Mouse (Mus musculus): ENCODE measurements around the gene Sh2b3. TPM values are rescaled to one million over a fixed set of nuclear protein-coding genes. Genes with fewer than 3 reads are reported as not detected.
"Not testable (repeated sequence)": the region's sequence is repeated elsewhere in the genome, so short reads cannot be mapped to it uniquely, and the experiment has no call there.

The Sh2b3 gene
- polyA plus RNA-seq, 1 experiment from 2014 or later, result 7.9 TPM

GRCm38 (mm10) chr5:121858427-121858826 is 21.0 kb upstream of the Sh2b3 start:
- Histone ChIP-seq H3K27me3 (replicated peaks; ENCODE audit: low read depth, poor library complexity, severe bottlenecking) (no peaks in the 10 kb centered on the region), H3K4me1 (peaks cover 9% of the 10 kb centered on the region), H3K36me3 (replicated peaks) (peaks cover 55% of the 10 kb centered on the region), H3K9me3 (peaks cover 10% of the 10 kb centered on the region; the same call in 1 of the 2 replicates), H3K27ac (replicated peaks) (no peak overlapping the region), H3K4me3 (no peak overlapping the region)
- WGBS, result 91% methylated on average over 12 of the region's 12 CpGs
- no peak for DNase-seq (ENCODE audit: low spot score)

- Histone ChIP-seq H3K4me3 (no peak overlapping the region), H3K27ac (replicated peaks) (no peak overlapping the region), H3K36me3 (replicated peaks) (peaks cover 72% of the 10 kb centered on the region), H3K9me3 (peaks cover 10% of the 10 kb centered on the region; the same call in 1 of the 2 replicates), H3K4me1 (peaks cover 10% of the 10 kb centered on the region), H3K27me3 (replicated peaks; ENCODE audit: low read depth, poor library complexity, severe bottlenecking) (no peaks in the 10 kb centered on the region)
- 87% methylated on average over 11 of the region's 11 CpGs for WGBS
- no peak for DNase-seq (ENCODE audit: low spot score)
These were observed 19.3 kb upstream of the Sh2b3 start for GRCm38 (mm10) chr5:121856740-121857139.

GRCm38 (mm10) chr5:121854768-121855167 is 17.3 kb upstream of the Sh2b3 start:
- WGBS, result 79% methylated on average over 10 of the region's 10 CpGs
- Histone ChIP-seq H3K4me3 (no peak overlapping the region), H3K9me3 (no peaks in the 10 kb centered on the region), H3K36me3 (replicated peaks) (peaks cover 76% of the 10 kb centered on the region), H3K27me3 (replicated peaks; ENCODE audit: low read depth, poor library complexity, severe bottlenecking) (no peaks in the 10 kb centered on the region), H3K27ac (replicated peaks) (no peak overlapping the region), H3K4me1 (peaks cover 30% of the 10 kb centered on the region)
- DNase-seq (ENCODE audit: low spot score), result no peak

- no peak overlapping the region for H3K27ac ChIP-seq (replicated peaks)
- peaks cover 76% of the 10 kb centered on the region for H3K36me3 ChIP-seq (replicated peaks)
- 86% methylated on average over 9 of the region's 9 CpGs for whole genome bisulfite sequencing
These were observed 16.1 kb upstream of the Sh2b3 start for GRCm38 (mm10) chr5:121853368-121854051.

GRCm38 (mm10) chr5:121849478-121850349 is 12.3 kb upstream of the Sh2b3 start:
- DNase-seq (ENCODE audit: low spot score), result no peak
- H3K4me1 ChIP-seq, result peaks cover 47% of the 10 kb centered on the region

More at GRCm38 (mm10) chr5:121853368-121854051, 16.1 kb upstream of the Sh2b3 start:
- Histone ChIP-seq H3K4me3 (no peak overlapping the region), H3K27me3 (replicated peaks; ENCODE audit: low read depth, poor library complexity, severe bottlenecking) (no peaks in the 10 kb centered on the region), H3K9me3 (no peaks in the 10 kb centered on the region), H3K4me1 (peaks cover 34% of the 10 kb centered on the region)
- no peak for DNase-seq (ENCODE audit: low spot score)

GRCm38 (mm10) chr5:121848743-121849142 is 11.3 kb upstream of the Sh2b3 start, which contains the start of gene Pheta1:
Gene Pheta1, plus strand, starts transcription at chr5:121848984.
- H3K36me3 ChIP-seq (replicated peaks), result peaks cover 34% of the 10 kb centered on the region
- H3K4me3 ChIP-seq, result peak within 1 kb of the TSS; percentile 85
- no peaks in the 10 kb centered on the region for H3K9me3 ChIP-seq
- H3K27me3 ChIP-seq (replicated peaks; ENCODE audit: low read depth, poor library complexity, severe bottlenecking), result peaks cover 25% of the 10 kb centered on the region
- peak; percentile 97 for DNase-seq (ENCODE audit: low spot score)
- H3K27ac ChIP-seq (replicated peaks), result peak within 1 kb of the TSS; percentile 95
- peaks cover 41% of the 10 kb centered on the region for H3K4me1 ChIP-seq
- whole genome bisulfite sequencing, result under 1% methylated on average over 42 of the region's 42 CpGs

More at GRCm38 (mm10) chr5:121849478-121850349, 12.3 kb upstream of the Sh2b3 start:
- Histone ChIP-seq H3K9me3 (no peaks in the 10 kb centered on the region), H3K4me3 (peak overlapping the region; percentile 85), H3K27ac (replicated peaks) (peak overlapping the region; percentile 95), H3K36me3 (replicated peaks) (peaks cover 44% of the 10 kb centered on the region), H3K27me3 (replicated peaks; ENCODE audit: low read depth, poor library complexity, severe bottlenecking) (peaks cover 16% of the 10 kb centered on the region)
- 44% methylated on average over 20 of the region's 20 CpGs for WGBS

- 1% methylated on average over 17 of the region's 17 CpGs for WGBS
These were observed 10.6 kb upstream of the Sh2b3 start for GRCm38 (mm10) chr5:121848035-121848519.

GRCm38 (mm10) chr5:121847269-121847668 is 9.8 kb upstream of the Sh2b3 start:
- H3K4me3 ChIP-seq; H3K9me3 ChIP-seq; H3K27ac ChIP-seq (replicated peaks); DNase-seq (ENCODE audit: low spot score): not testable (repeated sequence)
- H3K4me1 ChIP-seq, result peaks cover 50% of the 10 kb centered on the region
- H3K36me3 ChIP-seq (replicated peaks), result peaks cover 19% of the 10 kb centered on the region
- H3K27me3 ChIP-seq (replicated peaks; ENCODE audit: low read depth, poor library complexity, severe bottlenecking), result peaks cover 40% of the 10 kb centered on the region
- WGBS, result 79% methylated on average over 3 of the region's 3 CpGs

More at GRCm38 (mm10) chr5:121848035-121848519, 10.6 kb upstream of the Sh2b3 start:
- no peaks in the 10 kb centered on the region for H3K9me3 ChIP-seq
- H3K4me1 ChIP-seq, result peaks cover 42% of the 10 kb centered on the region
- H3K27ac ChIP-seq (replicated peaks), result peak overlapping the region; percentile 95
- DNase-seq (ENCODE audit: low spot score), result peak; percentile 71
- H3K36me3 ChIP-seq (replicated peaks), result peaks cover 27% of the 10 kb centered on the region
- H3K4me3 ChIP-seq, result peak overlapping the region; percentile 85
- H3K27me3 ChIP-seq (replicated peaks; ENCODE audit: low read depth, poor library complexity, severe bottlenecking), result peaks cover 32% of the 10 kb centered on the region

GRCm38 (mm10) chr5:121846322-121846721 is 8.9 kb upstream of the Sh2b3 start:
- Histone ChIP-seq H3K4me1 (peaks cover 50% of the 10 kb centered on the region), H3K4me3 (no peak overlapping the region), H3K27me3 (replicated peaks; ENCODE audit: low read depth, poor library complexity, severe bottlenecking) (peaks cover 50% of the 10 kb centered on the region), H3K36me3 (replicated peaks) (peaks cover 10% of the 10 kb centered on the region), H3K27ac (replicated peaks) (no peak overlapping the region), H3K9me3 (peaks cover 2% of the 10 kb centered on the region; the same call in 1 of the 2 replicates)
- no peak for DNase-seq (ENCODE audit: low spot score)
- 83% methylated on average over 11 of the region's 11 CpGs for WGBS

- no peak overlapping the region for H3K27ac ChIP-seq (replicated peaks)
- no peak for DNase-seq (ENCODE audit: low spot score)
- 0 out of 2 replicates have a peak overlapping the region, but pooled peaks have one; percentile 3 for H3K4me3 ChIP-seq
- whole genome bisulfite sequencing, result 26% methylated on average over 4 of the region's 4 CpGs
- H3K27me3 ChIP-seq (replicated peaks; ENCODE audit: low read depth, poor library complexity, severe bottlenecking), result peaks cover 58% of the 10 kb centered on the region
- peaks cover under 1% of the 10 kb centered on the region; the same call in 1 of the 2 replicates for H3K36me3 ChIP-seq (replicated peaks)
- peaks cover 5% of the 10 kb centered on the region; the same call in 1 of the 2 replicates for H3K9me3 ChIP-seq
- H3K4me1 ChIP-seq, result peaks cover 40% of the 10 kb centered on the region
These were observed 7.9 kb upstream of the Sh2b3 start for GRCm38 (mm10) chr5:121845361-121845760.

- 16% methylated on average over 17 of the region's 17 CpGs for WGBS
- H3K27ac ChIP-seq (replicated peaks), result no peak overlapping the region
- peaks cover 75% of the 10 kb centered on the region for H3K27me3 ChIP-seq (replicated peaks; ENCODE audit: low read depth, poor library complexity, severe bottlenecking)
- H3K36me3 ChIP-seq (replicated peaks), result no peaks in the 10 kb centered on the region
- peak overlapping the region; percentile 65 for H3K4me3 ChIP-seq
- peaks cover 37% of the 10 kb centered on the region for H3K4me1 ChIP-seq
- H3K9me3 ChIP-seq, result peaks cover 5% of the 10 kb centered on the region; the same call in 1 of the 2 replicates
- no peak for DNase-seq (ENCODE audit: low spot score)
These were observed 5.9 kb upstream of the Sh2b3 start for GRCm38 (mm10) chr5:121843138-121843905.
